Mouse (Mus musculus): ENCODE data around the gene Slc22a6.

Gene Slc22a6

DNA sequence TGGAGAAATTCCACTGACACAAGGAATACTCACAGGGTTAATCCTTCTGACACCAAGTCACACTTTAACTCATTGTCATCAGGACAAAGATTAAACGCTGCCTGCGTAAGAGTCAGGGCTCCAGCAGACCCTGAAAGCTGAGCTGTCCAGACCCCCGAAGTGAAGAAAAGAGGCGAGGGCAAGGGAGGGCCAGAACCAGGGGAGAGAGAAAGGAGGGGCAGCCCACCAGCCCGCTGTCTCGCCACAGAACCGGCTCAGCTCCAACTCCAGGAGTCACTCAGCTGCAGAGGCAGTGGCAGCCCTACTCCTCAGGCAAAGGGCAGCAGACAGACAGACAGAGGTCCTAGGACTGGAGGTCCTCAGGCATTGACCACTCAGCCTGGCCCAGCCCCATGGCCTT, at the start of gene Slc22a6:
Gene Slc22a6 (plus strand): TSS at position 136 of the 400 bp plus-strand sequence.
- DNase-seq (ENCODE audit: low spot score): no peak

DNA sequence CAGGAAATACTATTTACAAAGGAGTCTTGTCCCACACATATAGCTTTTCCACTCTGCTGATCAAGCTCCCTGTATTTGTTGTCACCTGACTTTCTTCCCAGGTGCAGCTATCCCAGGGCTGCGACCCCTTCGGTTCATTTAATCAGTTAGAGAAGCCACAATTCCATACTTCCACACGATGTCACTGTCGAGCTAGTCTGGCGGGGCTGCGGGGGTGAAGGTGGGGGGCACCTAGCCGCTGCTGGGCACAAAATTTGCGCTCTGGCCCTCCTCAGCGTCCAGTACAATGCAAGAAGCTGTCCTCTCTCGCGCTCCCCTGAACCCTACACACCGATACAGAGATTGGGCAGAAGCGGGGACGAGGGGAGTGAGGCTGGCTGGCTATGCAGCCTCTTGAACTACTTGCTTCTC, 48.4 kb upstream of the Slc22a6 start:
- peak; percentile 69 for DNase-seq (ENCODE audit: low spot score)

- no peak for DNase-seq (ENCODE audit: low spot score)
Measured at GRCm38 (mm10) chr19:8570341-8571040, 47.3 kb upstream of the Slc22a6 start.

- DNase-seq (ENCODE audit: low spot score): no peak
Measured at GRCm38 (mm10) chr19:8571746-8572145, 46.1 kb upstream of the Slc22a6 start.

DNA sequence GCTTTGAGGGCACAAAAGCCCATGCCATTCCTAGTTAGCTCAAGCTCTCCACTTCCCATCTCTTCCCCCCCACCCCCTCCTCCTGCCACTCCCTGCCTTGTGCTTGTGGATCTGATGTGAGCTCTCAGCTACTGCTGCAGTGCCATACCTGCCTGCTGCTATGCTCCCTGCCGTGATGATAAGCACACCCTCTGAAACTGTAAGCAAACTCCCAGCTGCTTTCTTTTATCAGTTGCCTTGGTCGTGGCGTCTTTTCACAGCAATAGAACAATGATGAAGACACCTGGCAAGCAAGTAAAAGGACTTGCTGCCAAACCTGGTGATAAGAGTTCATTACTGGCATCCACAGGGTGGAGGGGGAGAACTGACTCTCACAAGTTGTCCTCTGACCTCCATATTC, 45.4 kb upstream of the Slc22a6 start:
- DNase-seq (ENCODE audit: low spot score): no peak

DNA sequence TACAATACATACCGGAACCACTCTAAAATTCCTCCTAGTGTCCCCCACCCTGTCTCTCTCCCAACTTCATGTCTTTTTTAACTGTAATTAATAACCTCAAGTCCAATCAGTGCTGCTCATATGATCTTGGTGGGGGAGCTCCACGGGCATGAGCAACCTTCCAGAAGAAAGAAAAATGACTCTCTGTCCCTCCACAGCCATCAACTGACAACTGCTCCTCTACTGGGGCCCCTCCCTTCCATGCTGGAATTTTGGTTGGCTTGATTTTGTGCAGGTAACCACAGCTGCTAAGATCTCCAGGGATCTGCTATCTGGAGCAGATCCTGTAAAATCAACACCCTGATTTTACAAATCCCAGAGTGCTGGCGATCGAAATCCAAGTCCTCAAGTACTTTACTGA, 40.4 kb upstream of the Slc22a6 start:
- DNase-seq (ENCODE audit: low spot score): no peak

- DNase-seq (ENCODE audit: low spot score): peak; percentile 80
Measured at GRCm38 (mm10) chr19:8578293-8578969, 39.4 kb upstream of the Slc22a6 start.

GRCm38 (mm10) chr19:8578970-8579342, 38.9 kb upstream of the Slc22a6 start:
- no peak for DNase-seq (ENCODE audit: low spot score)

GRCm38 (mm10) chr19:8585298-8585697, 32.5 kb upstream of the Slc22a6 start:
- no peak for DNase-seq (ENCODE audit: low spot score)

DNA sequence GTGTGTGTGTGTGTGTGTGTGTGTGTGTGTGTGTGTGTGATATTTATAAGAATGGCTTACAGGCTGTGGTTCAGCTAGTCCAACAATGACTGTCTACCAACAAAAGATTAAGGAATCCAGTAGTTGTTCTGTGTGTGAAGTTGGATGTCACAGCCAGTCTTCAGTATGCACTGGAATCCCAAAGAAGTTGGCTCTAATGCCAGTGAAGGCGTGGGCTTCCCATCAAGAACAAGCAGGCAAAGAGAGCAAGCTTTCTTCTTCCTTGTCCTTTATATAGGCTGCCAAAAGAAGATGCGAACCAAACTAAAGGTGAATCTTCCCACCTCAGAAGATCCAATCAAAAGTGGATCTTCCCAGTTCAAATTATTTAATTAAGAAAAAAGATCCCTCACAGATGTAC, 31.9 kb upstream of the Slc22a6 start:
- no peak for DNase-seq (ENCODE audit: low spot score)

- no peak for DNase-seq (ENCODE audit: low spot score)
Measured at GRCm38 (mm10) chr19:8586350-8586749, 31.5 kb upstream of the Slc22a6 start.

DNA sequence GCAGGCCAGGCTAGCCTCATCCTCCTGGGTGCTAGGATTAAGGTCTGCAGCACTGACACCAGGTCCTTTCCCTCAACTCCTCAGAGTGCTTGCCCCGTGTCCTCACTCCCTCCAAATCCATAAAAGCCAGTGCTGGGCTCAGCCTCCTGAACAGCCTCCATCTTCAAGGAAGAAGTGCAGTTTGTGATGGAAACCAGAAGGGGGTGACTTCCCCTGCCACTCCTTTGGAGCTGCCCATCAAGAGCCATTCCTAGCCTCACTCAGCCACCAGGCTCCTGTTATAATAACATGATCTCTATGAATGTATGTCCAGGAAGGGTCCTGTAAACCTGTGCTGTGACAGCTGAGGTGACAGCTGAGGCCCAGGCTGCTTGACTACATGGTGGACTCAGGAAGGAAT, 30.5 kb upstream of the Slc22a6 start:
- DNase-seq (ENCODE audit: low spot score): no peak

DNA sequence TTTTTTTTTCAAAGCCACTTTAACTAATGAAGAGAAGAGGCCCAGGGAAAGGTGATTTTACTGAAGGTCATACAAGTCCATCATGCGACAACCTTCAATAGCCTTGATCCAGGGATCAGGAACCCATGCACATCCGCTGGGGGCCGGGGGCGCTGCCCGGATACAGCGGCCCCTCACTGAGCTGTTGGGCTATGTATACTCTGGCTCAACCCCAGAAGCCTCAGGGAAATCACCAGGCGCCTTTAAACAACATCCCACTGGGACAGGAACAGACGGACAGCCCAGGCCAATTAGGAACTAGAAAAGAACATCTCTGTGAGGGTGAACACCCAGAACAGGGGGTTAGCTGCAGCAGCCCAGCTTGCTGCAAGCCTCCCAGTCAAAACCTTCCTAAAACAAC, 26.9 kb upstream of the Slc22a6 start, which contains the start of gene Slc22a8:
Gene Slc22a8 (plus strand): TSS at position 301 of the 400 bp plus-strand sequence.
- DNase-seq (ENCODE audit: low spot score): no peak

DNA sequence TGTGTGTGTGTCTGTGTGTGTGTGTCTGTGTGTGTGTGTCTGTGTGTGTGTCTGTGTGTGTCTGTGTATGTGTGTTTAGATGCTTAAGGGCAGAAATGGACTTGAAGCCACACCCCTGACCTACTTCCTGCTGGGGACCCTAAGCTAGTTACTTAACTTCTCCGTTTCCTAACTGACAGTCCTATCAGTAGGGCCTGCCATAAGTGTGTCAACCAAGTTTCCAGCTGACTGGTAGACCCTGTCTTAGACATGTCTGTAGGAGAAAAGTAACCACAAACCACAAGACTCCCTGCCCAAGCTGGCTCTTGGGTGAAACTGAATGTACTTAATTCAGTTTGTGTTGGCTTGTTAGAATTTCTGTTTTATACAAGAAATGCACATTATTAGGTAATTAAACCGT, 25.7 kb upstream of the Slc22a6 start:
- no peak for DNase-seq (ENCODE audit: low spot score)

DNA sequence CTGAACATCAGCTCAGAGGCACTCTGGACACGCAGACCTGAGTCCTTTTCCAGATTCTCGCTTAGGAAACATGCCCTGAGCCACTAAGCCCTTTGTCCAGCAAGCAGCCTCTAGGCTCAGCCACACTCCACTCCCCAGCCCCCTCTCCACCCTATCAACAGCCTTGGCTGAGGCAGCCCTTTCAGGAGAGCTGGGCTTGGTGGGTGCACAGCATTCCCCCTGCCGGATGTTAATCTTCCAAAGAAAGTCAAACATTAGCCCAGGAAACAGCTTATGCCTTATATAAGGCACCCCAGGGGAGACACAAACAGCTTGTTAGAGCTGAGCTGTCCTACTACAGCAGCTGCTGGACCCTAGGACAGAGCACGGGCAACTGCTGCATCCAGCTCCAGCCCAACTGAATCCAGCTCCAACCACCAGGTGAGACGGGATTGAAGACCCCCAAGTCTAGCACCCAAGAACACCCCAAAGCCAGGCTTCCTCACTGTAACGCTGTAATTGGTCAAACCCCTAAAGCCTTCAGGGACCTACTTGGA, 24.9 kb upstream of the Slc22a6 start:
- DNase-seq (ENCODE audit: low spot score): no peak

GRCm38 (mm10) chr19:8593833-8594232, 24.0 kb upstream of the Slc22a6 start:
- no peak for DNase-seq (ENCODE audit: low spot score)

DNA sequence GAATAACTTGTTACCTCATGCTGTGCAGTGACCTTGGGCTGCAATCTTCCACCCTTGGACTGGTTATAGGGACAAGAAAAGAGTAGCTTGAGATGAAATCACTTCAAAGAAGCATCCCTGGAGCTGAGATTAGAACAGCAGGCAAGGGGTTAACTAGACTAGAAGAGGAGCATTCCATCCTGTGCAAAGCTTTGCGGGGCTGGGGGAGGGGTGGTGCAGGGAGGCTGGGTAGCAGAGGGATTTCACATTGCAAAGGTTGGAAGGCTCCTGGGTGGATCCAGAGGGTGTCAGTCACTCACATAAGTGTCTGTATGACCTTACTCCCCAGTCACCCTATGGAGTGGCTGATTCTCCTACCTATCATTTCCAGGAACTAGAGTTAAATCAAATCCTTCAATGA, 23.3 kb upstream of the Slc22a6 start:
- DNase-seq (ENCODE audit: low spot score): peak; percentile 49

- DNase-seq (ENCODE audit: low spot score): peak; percentile 84
Measured at GRCm38 (mm10) chr19:8597269-8597668, 20.6 kb upstream of the Slc22a6 start.

DNA sequence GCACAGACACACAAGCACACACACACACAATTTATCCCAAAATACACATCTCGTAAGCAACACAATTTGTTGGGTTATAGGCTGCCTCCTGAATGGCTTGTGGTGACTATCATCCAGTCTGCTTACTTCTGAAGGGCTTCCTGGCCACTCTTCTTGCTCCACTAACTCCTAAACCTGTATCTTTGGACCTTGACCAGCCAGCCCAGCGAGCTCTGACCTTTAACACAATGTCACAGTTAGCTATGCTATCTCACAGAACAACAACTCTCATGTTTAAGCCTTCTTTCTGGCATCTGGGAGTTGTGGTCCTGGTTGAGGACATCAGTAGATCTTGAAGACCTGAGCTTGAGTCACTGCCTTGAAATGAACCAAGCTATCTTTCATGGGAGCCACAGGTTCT, 18.6 kb upstream of the Slc22a6 start:
- no peak for DNase-seq (ENCODE audit: low spot score)

GRCm38 (mm10) chr19:8601922-8602321, 15.9 kb upstream of the Slc22a6 start:
- DNase-seq (ENCODE audit: low spot score): no peak

- no peak for DNase-seq (ENCODE audit: low spot score)
Measured at GRCm38 (mm10) chr19:8602914-8603313, 14.9 kb upstream of the Slc22a6 start.

GRCm38 (mm10) chr19:8604536-8605240, 13.2 kb upstream of the Slc22a6 start:
- no peak for DNase-seq (ENCODE audit: low spot score)

DNA sequence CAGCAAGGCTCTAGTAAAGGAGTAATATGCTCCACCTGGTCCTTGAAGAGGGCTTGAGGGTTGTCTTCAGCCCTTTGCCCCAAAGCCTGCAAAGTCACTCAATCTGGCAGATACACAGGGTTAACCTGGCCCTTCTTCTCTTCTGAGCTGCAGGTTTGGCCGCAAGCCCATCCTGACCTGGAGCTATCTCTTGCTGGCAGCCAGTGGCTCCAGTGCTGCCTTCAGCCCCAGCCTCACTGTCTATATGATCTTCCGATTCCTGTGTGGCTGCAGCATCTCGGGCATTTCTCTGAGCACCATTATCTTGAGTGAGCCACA, 12.6 kb upstream of the Slc22a6 start:
- DNase-seq (ENCODE audit: low spot score): no peak

Measured in retina, embryonic 14.5 days (tissue).